Mouse (Mus musculus) left cerebral cortex, adult 2 months (tissue): ENCODE data around the gene Prrx1. TPM values are rescaled to one million over a fixed set of nuclear protein-coding genes. Genes with fewer than 3 reads are reported as not detected.

Source experiments
- DNase-seq, 2 experiments: peaks; one replicate each; pipeline ENCODE4 v3.0.0; 2021 to 2022; ENCODE audit warnings: low spot score in 2 of 2, mixed read lengths in 1 of 2; ENCODE audit errors: extremely low spot score in 1 of 2
- H3K27ac ChIP-seq: fragments of 200-600 bp; 2 replicates; pipeline ENCODE4 v1.8.1; 2022
- H3K4me3 ChIP-seq: fragments of 200-600 bp; 2 replicates; pipeline ENCODE4 v1.8.1; 2022
- CTCF ChIP-seq: fragments of 200-600 bp; IDR thresholded peaks from 2 replicates; pipeline ENCODE4 v1.8.1; 2022; ENCODE audit warnings: antibody characterized with exemption, mild to moderate bottlenecking, moderate library complexity
- intact Hi-C: fragments of 180-260 bp; cut with DNase I; formaldehyde crosslinking; loops from one replicate; pipeline ENCODE4 v1.15.1; 2025
- total RNA-seq, 2 experiments: library from RNA; stranded (reverse); gene quantifications; 2 replicates each; pipeline ENCODE4 v1.2.3; 2021

Prrx1 gene
- total RNA-seq, 2 experiments from 2014 or later: 4.4 to 6.1 TPM

DNA sequence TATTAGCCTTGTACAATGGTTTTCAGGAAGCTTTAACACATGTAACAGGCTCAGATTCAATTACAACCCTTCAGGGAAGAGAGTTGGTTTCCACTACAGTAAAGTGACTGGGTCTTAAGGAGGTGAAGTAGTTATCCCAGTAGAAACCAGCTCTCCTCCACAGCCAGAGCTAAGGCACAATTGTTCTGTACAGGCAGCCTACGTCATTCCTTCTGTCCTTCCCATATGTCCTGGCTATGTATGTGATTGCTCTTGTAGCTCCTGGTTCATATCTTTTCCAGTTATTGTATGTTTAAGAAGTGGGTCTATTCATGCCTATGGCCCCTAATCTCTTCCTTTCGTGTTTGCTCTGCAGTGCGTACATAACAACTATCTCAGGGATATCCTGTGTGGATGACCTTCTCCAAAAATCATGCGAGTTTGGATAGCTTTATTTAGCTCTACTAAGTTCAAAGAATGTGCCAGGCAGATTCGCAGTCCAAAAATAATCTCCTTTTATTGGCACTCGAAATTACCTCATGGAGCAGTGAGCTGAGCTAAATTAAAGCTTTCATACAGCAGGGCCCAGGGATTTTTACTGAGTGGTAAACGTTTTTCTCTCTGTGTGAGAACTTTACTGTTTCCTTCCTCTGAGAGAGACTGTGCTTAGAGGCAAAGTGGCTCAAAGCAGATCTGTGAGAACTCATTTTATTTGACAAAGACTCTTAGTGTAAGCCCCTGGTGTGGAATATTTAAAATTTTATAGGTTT lies 31.9 kb downstream of the Prrx1 start:
- no peak for DNase-seq
- intact Hi-C loops: no loop called here
- peak overlapping the region; percentile 66 for H3K27ac ChIP-seq
- H3K4me3 ChIP-seq: no peak overlapping the region
- TF ChIP-seq CTCF: no peak

DNA sequence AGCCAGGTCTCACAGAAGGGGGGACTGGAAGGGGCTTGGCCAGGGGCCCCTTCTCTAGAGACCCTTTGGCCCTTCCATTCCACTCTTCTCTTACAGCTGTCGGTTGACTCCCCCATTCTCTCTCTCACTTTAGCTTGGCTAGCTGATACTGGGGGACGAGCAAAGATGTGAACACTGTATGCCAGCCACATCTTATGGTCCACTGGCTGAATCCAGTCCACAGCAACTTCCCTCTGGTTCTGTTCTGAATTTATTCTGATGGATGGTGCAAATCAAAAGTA lies 32.7 kb downstream of the Prrx1 start:
- TF ChIP-seq CTCF: no peak
- no peak for DNase-seq
- intact Hi-C loops: no loop called here
- H3K4me3 ChIP-seq: no peak overlapping the region
- H3K27ac ChIP-seq: peak overlapping the region; percentile 51; the same call in 1 of the 2 replicates

DNA sequence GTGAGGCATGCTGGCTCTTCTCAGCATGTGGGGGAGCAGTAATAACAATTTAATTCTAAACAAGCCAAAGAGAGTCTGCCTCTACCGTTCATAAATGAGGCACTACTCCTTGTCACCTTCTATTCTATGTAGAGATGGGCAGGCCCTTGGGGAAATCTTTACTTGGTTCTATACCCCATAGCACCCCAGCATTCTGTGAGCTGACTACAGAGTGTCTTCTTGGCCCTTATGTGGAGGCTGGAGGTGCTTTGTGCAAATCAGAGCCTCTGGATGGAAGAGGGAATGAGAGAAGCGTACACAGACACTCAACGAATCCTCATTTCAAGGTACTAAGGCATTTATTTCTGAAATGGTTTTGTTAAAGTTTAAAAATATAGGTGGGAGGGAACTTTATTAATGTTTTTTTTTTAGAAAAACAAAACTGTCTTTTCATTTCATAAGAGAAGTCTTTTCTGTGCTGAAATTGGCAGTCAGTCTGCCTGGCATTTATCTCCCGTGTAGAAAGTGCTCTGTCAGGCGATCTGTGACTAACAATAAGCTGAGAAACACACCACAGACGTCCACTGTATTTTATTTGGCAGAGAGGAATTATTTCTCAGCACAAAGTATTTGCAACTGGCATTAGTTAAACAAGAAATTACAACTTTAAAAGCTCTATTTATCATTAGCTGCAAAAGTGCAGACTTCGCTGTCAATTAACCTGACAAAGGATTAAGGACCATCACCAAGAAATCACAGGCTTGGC lies 33.2 kb downstream of the Prrx1 start:
- peak overlapping the region; percentile 51; the same call in 1 of the 2 replicates for H3K27ac ChIP-seq
- no peak for TF ChIP-seq CTCF
- DNase-seq: no peak
- intact Hi-C loops: no loop called here
- no peak overlapping the region for H3K4me3 ChIP-seq

DNA sequence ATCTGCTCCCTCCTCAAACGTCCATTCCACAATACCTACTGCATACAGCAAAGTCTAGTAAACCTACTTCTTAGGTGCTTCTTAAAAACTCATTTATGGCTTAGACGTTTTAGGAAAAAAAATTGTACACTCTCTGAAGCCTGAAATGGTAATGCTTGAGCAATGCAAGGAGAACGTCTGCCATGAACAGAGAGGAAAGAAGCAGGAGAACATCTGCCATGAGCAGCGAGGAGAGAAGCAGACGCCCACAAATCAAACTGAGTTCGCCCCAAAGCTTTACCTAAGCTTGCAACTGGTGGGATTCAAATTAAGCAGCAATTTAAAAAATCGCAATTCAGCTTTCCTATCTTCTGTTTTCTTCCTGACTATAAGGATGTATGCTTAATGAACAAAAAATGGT lies 36.4 kb downstream of the Prrx1 start:
- TF ChIP-seq CTCF: no peak
- no peak overlapping the region for H3K27ac ChIP-seq
- no peak overlapping the region for H3K4me3 ChIP-seq
- intact Hi-C loops: no loop called here
- DNase-seq: no peak

DNA sequence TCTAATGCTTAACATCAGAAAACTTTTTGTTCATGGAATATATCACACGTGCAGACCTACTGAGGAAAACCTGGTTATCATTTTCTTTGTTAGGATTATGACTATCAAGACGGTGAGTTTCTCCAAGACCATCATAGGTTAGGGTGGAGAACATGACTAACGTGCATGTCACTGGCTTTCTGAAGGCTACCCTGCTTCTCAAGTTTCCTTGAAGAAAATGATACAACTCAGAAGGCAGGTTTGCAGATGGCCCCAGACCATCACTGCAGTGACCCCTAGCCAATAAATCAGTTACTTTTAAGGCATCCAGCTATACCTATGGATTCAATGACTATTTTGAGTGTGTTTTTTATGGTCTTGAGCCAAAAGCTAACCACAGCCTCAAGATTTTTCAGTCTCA lies 38.6 kb downstream of the Prrx1 start:
- intact Hi-C loops: no loop called here
- Histone ChIP-seq H3K4me3 (no peak overlapping the region), H3K27ac (no peak overlapping the region)
- TF ChIP-seq CTCF: no peak
- DNase-seq: no peak

DNA sequence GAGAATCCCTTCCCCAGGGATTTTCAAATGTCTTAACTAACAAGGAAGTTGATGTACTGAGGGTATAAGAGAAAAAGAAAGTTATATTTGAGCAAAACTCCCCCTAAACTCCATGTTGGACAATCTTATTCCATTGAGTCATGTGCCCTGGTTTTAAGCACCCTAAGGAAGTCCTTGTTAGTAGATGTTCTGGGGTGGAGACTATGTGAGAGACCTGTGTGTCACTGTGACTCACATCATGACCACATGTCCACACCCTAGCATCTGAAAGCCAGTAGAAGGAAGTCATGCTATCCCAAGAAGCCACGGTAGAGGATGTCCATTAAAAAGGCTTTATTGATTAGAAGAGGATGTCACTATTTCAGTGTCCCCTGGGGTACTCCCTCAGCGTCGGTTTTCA lies 40.4 kb downstream of the Prrx1 start:
- no peak overlapping the region for H3K4me3 ChIP-seq
- no peak for DNase-seq
- no peak overlapping the region for H3K27ac ChIP-seq
- TF ChIP-seq CTCF: no peak
- intact Hi-C loops: no loop called here

DNA sequence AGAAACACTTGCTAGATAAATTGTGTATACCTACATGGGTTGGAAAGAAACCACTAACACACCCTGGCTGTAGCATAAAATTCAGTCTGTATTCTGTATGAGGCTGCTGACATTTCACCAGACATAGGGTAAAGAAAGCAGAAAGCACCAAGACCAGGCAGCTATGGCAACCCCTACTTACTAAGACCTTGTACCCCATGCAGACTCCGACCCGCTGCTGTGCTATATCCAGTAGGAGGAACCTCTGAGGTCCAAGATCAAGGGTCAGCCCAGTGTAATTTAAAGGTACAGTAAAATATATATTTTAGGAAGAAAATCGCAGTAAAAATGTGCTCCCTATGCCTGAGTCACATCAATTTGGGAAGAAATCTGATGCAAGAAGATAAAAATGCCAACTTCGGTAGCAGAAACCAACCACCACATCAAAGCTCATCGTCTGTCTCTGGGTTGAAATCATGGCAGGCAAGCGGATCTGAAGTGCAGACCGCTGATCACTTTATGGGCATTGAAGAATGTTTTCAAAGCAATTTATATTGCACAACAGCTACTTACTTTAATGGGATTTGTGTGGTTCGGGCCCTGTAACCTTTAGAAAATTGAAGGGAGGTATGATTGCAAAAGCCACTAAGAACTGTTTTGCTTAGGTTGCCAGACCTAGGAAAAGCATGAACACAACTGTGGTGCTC lies 46.5 kb downstream of the Prrx1 start:
- H3K27ac ChIP-seq: no peak overlapping the region
- TF ChIP-seq CTCF: no peak
- no peak overlapping the region for H3K4me3 ChIP-seq
- DNase-seq: no peak
- intact Hi-C loops: no loop called here

DNA sequence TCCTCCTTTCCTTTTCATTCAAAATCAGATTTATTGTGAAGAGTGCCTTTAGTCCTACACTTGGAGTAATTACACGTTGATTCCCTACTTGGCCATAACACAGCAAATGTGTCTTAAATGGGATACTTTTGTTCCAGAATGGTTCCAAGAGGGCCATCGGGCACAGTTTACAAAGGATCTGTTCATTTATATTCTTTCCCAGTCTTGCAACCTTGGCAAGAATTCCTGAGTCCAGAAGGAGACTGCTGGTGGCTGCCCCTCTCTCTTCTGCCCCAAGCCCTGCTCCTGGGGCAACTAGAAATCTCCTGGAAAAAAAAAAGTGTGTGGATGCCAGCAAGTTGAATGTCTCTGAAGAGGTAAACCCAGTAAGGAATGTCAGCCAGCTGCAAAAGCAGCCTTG lies 56.2 kb downstream of the Prrx1 start:
- intact Hi-C loops: no loop called here
- Histone ChIP-seq H3K27ac (no peak overlapping the region), H3K4me3 (no peak overlapping the region)
- DNase-seq: peak in 1 of 2 experiments; percentile 10
- no peak for TF ChIP-seq CTCF

DNA sequence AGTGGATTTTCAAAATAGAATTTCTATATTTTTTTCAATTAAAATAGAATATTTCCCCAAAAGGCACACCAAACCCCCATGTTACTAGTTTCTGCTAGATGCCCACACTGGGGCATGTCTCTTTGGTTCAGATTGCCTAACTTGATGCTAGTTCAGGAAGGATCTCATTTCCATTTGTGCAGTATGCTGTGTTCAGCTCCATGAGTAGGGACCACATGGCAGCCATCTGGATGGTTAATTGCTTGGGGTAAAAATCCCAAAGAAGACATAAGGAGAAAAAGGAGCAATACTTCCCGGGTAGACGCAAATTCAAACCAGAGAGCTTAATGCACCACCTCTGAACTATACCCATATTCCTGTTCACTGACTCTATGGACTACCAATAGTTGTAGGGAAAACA lies 57.6 kb downstream of the Prrx1 start:
- DNase-seq: no peak
- H3K4me3 ChIP-seq: no peak overlapping the region
- intact Hi-C loops: no loop called here
- no peak for TF ChIP-seq CTCF
- H3K27ac ChIP-seq: no peak overlapping the region

DNA sequence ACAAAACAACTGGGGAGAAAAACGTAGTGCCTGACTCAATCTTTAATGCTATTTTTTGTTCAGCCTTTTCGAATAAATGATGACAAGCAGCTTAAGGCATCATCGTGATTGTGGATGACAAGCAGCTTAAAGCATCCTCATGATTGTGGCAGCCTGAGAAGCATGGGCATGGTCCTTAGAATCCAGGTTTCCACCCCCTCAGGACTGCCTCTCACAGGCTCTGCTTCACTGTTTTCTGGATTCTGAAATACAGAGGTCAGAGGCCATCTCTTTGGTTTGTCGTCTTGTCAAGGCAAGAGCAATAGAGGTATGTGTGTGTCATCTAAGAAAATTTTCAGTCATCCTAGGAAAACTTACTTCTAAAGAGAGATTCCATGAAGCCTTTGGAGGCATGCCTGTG lies 60.7 kb downstream of the Prrx1 start:
- H3K4me3 ChIP-seq: no peak overlapping the region
- no peak overlapping the region for H3K27ac ChIP-seq
- DNase-seq: no peak
- intact Hi-C loops: no loop called here
- TF ChIP-seq CTCF: no peak

DNA sequence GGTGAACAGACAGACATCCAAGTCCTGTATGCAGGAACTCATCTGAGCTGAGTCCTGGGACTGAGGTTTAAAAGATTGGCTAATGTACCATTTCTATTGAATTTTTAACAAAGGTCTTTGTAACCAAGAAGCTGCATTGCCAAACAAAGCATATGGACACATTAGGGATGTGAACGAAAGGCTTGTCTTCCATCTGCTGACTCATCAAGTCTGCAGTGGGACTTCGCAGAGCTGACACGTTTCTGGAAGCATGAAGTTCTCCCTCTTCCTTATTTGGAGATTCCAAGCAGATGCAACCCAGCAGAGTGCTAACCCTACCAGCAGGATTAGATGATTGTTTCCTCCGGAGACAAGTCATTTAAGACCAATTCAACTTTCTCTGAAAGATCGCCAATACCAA lies 61.2 kb downstream of the Prrx1 start:
- H3K27ac ChIP-seq: no peak overlapping the region
- H3K4me3 ChIP-seq: no peak overlapping the region
- TF ChIP-seq CTCF: no peak
- intact Hi-C loops: no loop called here
- no peak for DNase-seq

DNA sequence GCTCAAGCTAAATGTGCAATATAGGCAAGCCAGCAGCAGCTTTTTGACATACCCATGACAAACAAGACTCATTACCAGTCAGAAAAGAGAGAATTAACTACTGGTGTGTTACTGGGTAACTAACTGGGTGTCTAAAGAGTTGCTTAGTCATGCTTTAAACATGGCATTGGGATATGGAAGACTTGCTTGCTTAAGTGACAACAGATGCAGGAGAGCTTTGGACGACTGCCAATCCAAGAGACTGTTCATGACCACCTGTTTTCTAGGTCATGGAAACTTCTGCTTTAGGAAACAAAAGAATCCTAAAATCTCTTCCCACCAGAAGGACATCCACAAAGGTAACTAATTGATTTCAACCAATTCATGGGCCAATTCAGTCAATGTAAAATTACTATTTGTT lies 61.7 kb downstream of the Prrx1 start:
- TF ChIP-seq CTCF: no peak
- no peak for DNase-seq
- intact Hi-C loops: no loop called here
- Histone ChIP-seq H3K4me3 (no peak overlapping the region), H3K27ac (no peak overlapping the region)
